Mouse (Mus musculus): ENCODE results near the gene Pxmp4.

The Pxmp4 gene

DNA sequence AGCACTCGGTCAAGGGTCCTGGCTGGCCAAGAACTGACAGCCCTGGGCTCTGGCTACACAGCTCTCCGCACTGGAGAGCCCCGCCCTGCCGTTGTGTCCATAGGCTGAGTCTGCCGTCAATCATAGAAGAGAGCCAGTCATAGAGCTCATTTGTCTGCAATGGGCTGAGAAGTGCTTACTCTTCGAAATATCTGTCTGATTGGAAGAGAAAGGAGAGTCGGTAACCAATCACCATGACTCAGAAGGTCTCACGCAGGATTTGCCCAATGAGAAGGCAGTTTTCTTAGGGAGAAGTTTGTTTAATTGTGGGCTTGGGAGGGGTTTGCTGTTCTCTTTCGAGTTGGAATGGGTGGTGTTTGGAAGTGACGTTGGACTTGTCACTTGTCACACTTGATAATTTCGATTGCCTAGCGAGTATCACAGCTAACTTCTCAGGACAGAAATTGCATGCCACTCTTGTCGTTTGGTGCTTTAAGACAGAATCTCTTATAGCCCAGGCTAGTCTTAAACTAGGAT lies at the start of gene Pxmp4:
Pxmp4 (minus strand) TSS at position 71 of the 516 bp plus-strand sequence.
- peak; percentile 97 to 100 for DNase-seq (ENCODE audit: low spot score in 2 of 2)

DNA sequence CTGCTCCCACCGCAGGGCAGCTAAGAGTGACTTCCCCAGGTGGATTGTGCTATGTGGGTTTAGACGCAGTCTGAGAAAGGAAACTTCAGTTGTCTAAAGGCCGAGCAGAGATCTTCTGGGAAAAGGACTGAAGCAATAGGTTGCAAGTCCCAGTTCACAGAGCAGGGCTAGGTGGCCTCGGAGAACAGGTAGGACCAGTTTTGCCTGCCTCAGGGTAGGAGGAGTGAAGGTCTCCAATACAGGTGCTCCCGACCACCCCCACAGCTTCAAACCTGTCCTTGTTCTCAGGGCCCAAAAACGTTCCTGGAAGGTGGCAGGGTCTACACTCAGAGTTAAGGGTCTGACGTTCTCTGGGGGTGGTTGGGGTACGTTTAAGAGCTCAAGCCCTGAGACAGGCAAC lies 47.9 kb upstream of the Pxmp4 start, which contains the start of gene Chmp4b:
Chmp4b (plus strand) TSS at position 343 of the 400 bp plus-strand sequence.
- DNase-seq (ENCODE audit: low spot score in 2 of 2) = no peak

DNA sequence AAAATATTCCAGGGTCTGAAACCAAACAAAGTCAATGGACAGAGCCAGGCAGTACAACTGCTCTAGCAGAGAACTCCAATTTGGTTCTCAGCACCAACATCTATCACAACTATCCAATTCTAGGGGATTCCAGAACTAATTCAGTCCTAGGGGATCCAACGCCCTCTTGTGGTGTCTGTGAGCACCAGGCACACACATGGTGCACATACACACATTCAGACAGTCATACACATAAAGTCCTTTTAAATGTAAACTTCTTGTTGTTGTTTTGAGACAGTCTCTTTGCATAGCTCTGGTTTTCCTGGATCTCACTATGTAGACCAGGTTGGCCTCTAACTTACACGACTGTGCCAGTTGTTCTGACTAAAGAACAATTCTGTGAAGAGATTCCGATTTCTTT lies 46.9 kb upstream of the Pxmp4 start:
- no peak for DNase-seq (ENCODE audit: low spot score in 2 of 2)

DNA sequence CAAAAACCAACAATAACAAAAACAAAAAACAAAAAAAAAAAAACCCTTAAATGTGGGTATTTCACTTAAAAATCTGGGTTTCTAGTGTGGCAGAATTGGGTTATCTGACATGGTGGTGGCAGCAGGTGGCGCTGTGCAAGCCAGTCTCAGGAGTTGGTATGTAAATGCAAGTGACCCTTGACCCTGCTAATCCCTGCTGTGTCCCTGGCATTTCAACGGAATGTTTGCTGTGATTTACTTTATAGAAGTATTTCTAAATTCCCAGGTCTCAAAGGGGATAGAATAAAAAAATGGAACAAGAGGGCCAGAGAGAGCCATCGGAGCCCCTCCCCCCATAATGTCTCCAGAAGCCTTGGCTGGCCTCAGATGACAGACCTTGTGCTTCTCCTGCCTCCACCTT lies 44.6 kb upstream of the Pxmp4 start:
- DNase-seq (ENCODE audit: low spot score in 2 of 2) = no peak

DNA sequence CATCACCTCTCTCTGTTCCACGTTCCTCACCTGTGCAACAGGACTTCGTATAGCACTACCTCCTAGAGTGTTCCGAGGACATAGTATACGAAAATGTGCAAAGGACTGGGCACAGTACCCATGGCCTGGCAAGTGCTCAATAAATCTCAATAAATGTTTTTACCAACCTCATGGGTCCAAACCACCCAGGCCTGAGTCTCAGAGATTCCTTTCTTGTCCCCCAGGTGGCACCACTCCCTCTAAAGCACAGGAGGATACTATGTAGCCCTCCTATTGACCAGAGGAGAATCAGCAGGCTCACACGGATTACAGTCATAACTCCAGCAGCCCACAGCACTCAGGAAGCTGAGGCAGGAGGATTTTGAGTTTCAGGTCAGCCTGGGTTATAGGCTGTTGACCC lies 43.1 kb upstream of the Pxmp4 start:
- DNase-seq (ENCODE audit: low spot score in 2 of 2) = peak in 1 of 2 experiments; percentile 45

DNA sequence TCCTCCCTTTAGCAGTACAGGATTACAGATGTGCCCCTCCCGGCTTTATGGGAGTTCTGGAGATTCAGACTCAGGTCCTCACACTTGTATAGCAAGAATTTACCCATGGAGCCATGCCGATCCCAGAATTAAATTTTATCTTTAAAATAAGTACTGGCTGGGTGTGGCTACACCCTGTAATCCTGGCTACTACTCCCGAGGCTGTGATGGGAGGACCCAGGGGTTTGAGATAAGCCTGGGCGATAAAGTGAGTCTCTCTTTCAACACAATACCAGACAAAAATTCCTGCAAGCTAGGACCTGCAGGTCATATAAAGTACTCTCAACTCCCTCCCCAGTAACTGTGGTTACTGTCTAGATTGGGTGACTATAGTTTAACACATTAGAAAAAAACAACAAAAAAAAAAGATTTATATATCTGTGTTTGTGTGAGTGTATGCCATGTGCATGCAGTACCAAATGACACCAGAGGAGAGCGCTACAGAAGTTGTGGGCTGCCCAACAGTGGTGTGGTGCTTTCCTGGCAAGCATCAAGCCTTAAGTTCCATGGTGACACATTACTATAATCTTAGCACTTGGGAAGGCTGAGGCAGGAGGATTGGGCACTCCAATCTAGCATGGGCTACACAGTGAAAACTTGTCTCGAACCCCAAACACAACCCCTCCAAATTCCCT lies 39.3 kb upstream of the Pxmp4 start:
- no peak for DNase-seq (ENCODE audit: low spot score in 2 of 2)

DNA sequence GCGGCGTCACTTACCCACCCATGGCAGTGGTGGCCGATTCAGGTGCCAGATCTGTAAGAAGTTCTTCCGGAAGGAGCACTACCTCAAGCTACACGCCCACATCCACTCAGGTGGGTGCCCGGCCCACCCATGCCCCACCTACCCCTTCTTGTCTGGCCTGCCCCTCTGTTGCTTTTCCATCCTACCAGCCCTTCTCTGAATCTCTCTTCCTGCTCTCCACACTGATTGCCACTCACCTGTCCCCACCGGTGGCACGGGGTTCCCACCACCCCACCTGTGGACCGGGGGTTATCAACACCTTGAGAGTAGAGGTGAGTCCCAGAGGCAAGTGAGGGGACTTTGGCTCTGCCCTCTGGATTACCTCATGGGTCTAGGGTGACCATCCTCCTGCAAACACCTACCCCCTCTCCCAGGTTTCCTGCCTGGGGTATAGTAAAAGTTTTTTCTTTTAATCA lies 38.5 kb upstream of the Pxmp4 start:
- DNase-seq (ENCODE audit: low spot score in 2 of 2) = no peak

DNA sequence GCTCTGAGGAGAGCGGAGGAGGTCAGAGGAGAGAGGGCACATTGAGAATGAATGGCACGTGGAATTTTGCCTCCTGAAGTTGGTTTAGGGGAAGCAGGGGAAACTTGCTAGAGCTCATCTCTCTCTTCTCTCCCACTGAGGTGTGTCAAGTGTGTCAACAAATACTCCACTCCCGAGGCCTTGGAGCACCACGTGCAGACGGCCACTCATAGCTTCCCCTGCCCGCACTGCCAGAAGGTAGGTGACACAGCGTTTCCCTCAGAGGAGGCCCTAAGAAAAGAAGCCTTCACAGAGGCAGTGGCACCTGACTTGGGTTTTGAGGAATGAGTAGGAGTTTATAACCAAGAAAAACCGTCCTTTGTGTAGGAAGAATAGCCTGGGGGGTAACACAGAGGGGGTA lies 37.7 kb upstream of the Pxmp4 start:
- no peak for DNase-seq (ENCODE audit: low spot score in 2 of 2)

DNA sequence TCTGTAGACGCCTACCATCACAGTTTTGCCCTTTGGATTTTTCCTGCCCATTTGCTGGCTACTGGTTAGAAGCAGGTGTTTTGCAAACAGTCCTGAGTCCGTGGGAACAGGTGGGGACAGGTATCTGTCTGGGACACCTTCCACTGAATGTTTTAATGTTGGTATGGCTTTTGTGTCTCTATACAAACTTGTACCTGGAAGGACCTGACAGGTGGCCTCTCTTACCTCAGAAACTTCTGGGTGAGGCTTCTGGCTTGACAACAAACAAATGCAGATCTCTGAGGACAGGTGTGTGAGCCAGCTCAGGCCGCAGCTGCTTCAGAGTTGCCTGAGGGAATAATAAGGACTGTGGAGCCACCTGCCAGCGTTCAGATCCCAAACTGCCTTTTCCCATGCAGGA lies 35.6 kb upstream of the Pxmp4 start:
- DNase-seq (ENCODE audit: low spot score in 2 of 2) = no peak

DNA sequence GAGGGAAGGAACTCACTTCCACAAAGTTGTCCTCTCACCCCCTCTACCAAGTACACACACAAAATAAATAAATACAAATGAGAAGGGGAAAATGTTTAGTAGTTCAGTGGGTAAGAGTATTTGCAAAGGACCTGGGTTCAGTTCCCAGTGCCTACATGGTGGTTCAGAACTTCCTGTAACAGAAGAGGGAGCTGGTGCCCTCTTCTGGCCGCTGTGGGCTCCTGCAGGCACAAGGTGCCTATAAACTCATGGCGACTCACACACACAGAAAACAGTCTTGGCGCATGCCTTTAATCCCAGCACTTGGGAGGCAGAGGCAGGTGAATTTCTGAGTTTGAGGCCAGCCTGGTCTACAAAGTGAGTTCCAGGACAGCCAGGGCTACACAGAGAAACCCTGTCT lies 35.0 kb upstream of the Pxmp4 start:
- DNase-seq (ENCODE audit: low spot score in 2 of 2) = no peak

DNA sequence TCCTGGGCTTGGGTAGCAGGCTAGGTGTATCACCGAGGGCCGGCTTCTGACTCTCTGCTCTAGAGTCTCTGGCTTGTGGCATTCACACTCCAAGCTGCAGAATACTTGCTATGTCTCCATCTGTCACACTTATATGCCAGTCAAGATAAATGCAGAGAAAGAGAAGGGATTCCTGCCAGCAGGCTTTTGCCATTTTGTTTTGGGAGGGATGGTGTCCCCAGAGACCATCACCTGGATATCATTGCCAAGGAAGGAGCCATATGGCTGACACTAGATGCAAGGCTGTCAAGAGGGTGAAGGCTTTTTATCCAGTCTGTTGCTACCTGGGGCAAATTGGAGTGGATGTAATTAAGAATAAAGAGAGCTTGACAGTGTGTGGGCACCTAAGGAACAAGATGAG lies 32.3 kb upstream of the Pxmp4 start:
- DNase-seq (ENCODE audit: low spot score in 2 of 2) = no peak

DNA sequence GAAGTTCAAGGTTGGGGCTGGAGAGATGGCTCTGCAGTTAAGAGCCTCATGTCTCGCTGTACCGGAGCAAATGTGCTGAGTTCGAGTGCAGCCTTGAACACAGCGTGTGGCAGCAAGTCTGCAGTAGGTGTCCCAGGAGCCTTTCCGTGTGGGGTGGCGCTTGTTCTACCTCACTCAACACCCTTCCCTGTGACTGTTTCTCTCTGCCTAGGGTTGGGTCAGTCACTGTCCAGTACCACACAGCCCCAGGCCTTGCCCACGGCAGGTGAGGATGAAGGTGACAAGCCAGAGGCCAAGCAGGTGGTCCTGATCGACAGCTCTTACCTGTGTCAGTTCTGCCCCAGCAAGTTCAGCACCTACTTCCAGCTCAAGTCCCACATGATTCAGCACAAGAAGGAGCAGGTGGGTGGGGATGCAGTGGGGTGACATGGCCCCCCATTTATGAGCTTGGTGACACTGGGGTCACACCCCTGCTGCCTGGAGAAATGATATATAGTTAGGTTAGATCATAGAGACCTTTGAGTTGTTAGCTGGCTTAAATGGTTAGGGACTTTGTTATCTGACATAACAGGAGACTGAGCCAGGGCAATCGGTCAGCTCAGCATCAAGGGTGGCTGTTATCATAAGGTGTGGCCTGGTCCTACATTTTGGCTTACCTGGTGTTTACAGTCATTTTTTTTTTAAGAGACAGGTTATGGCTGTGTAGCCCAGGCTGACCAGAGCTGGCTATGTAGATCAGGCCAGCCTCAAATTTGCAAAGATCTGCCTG lies 30.6 kb upstream of the Pxmp4 start:
- DNase-seq (ENCODE audit: low spot score in 2 of 2) = no peak

DNA sequence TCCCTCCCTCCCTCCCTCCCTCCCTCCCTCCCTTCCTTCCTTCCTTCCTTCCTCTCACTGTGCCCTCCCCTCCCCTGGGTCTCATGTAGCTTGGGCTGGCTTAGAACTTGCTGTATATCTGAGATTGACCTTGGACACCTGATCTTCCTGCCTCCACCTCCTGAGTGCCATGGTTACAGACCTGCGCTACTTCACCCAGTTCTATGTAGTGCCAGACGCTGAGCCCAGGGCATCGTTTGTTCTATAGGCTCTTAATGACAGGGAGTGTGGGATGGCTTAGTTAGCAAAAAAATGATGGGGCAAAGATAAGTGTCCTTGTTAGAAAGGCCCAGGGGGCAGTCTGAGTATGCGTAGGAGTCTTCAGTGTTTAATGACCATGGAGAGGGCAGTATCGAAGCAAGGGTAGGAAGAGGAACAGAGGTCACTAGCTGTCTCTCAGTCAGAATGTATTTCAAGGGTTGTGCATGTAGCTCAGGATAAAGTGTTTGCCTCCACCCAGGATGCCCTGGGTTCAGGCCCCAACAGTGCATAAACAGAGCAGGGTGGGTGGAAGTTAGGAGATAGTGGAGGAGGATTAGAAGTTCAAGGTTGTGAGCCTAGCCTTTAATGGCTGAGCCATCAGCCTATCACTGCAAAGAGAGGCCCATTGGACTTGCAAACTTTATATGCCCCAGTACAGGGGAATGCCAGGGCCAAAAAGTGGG lies 29.7 kb upstream of the Pxmp4 start:
- no peak for DNase-seq (ENCODE audit: low spot score in 2 of 2)

DNA sequence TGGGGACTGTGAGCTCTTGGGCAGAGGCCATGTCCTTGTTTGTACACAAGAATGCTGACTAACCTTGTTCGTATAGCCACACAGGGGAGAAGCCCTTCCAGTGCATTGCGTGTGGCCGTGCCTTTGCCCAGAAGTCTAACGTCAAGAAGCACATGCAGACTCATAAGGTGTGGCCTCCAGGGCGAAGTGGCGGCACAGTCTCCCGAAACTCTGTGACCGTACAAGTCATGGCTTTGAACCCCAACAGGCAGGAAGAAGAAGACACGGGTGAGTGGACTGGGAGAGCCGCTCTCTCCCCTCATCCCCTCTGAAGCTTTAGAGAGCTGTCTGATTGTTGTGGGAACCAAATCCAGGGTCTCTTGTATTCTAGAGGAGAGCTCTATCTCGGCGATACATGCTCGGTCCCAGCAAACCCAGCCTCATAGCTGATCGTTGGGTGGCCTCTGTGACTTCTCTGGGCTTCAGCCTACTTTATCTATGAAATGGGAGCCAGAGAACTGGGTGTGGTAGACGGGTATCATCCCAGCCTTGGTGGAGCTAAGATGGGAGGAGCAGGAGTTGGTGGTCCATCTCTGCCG lies 28.8 kb upstream of the Pxmp4 start:
- no peak for DNase-seq (ENCODE audit: low spot score in 2 of 2)

DNA sequence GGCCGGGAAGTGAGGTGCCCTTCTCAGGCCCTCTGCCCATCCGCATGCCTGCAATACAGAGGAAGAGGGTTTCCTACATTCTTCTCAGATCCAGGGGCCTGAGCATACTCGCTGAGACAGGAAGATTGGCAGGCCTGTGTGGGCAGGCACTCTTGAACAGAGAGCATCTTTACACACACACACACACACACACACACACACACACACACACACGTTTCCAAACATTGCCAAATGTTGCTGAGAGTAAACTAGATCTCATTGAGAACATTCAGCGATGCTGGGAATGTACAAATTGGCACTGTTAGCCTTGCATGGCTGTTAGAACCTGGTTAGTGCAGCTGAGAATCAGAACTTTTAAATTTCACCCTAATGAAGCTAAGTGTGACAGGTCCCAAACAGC lies 27.0 kb upstream of the Pxmp4 start:
- no peak for DNase-seq (ENCODE audit: low spot score in 2 of 2)

DNA sequence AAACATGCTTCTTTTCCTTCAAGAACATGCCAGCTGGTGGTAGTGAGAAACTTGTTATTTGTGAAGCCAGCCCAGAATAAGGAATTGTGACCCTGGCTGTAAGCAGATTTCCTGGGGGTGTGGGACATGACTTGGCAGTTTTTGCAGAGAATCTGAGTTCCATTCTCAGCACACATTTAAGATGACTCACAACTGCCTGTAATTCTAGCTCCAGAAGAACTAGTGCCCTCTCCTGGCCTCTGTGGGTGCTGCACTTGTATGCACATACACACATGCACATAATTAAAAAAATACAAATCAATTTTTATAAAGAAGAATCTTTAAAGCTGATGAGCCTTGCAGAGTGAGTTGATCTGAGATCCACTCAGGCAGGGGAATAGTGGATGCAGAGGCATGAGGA lies 20.6 kb upstream of the Pxmp4 start:
- no peak for DNase-seq (ENCODE audit: low spot score in 2 of 2)

DNA sequence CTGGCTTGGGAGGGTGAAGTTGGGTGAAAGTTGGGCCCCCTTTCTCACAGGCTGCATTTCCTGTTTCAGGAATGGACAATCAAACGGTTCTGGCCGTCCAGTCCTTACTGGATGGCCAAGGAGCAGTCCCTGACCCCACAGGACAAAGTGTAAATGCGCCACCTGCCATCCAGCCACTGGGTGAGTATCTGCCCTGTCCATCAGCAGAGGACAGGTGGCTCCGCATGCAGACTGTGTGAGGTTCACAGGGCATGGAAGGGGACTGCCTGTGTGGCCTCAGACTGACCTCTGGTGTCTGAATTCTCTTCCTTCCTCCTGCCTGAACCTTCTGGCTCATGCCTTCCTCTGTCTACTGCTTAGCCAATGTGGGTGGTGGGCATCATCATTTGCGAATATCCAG lies 18.2 kb upstream of the Pxmp4 start:
- DNase-seq (ENCODE audit: low spot score in 2 of 2) = no peak

DNA sequence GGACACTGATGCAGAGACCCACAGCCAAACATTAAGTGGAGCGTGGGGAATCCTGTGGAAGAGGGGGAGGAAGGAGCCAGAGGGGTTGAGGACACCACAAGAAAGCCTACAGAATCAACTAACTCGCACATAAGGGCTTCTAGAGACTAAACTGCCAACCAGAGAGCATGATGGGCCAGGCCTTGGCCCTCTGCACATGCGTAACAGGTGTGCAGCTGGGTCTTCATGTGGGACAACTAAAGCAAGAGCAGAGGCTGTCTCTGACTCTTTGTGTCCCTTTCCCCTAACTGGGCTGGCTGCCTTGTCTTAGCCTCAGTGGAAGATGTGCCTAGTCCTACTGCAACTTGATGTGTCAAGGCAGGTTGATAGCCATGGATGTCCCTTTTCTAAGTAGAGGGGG lies 13.6 kb upstream of the Pxmp4 start:
- DNase-seq (ENCODE audit: low spot score in 2 of 2) = no peak

DNA sequence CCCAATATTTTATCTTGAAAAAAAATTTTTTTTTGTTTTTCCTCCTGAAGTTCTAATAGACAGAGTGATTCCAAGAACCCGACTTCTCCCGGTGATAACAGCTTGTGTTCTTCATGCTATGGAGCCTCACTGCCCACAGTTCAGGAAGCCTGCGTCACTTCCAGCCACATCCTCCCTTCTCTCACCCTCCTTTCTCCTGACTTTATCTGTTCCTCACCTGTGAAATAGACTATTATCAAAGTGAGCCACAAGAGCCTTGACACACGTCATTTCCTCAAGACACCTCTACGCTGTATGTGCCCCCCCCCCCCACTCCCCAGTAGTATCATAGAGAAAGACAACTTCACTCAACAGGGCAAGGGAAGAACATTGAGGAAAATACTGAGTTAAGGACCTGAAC lies 12.2 kb upstream of the Pxmp4 start:
- no peak for DNase-seq (ENCODE audit: low spot score in 2 of 2)

DNA sequence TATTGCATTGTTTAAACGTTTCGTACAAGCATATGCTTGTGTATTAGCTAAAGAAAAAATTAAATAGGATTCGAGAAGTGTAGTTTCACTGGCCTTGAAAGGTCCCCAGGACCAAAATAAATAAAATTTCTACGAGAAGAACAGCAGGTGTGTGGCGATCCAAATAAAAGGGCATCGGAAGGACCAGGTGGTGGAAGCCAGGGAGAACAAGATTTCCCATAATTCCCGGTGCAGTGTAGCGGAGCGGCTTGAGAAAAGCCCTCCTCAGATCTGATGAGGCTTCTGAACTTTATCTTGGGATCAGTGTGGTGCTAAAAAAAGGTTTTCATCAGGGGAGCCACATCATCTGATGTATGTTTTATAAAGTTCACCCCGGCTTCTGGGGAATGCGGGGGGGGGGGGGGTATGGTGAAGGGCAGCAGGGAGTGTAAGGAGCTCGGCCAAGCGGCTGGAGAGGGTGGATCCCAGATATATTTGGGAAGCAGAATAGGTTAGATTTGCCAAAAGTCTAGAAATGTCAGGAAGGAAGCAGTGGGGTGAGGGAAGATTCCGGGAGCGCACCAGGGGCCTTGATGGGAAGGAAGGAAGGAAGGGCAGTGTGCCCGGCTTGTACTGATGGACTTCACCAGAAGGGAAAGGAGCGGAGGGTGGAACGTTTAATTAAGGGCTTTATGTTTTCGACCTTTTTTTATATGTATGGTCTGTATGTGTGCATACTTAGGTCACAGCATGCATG lies 11.5 kb upstream of the Pxmp4 start:
- no peak for DNase-seq (ENCODE audit: low spot score in 2 of 2)

Measured in left cerebral cortex, adult 9 months (tissue).